Mouse (Mus musculus): ENCODE measurements at regions not wholly inside any gene's neighbourhood (a gene's known extent, or its start where the extent isn't known, plus 50 kb on each side); places are given as distances from the start of the nearest gene placed in this dataset.

GRCm38 (mm10) chr13:106562588-106562987 lies 374.2 kb downstream of the Ipo11 start:
- ATAC-seq (replicated peaks; ENCODE audit: poor library complexity, severe bottlenecking), result no peak

- ATAC-seq (replicated peaks; ENCODE audit: poor library complexity, severe bottlenecking), result no peak
These were observed 374.6 kb downstream of the Ipo11 start for GRCm38 (mm10) chr13:106562161-106562560.

- ATAC-seq (replicated peaks; ENCODE audit: poor library complexity, severe bottlenecking), result no peak
These were observed 411.2 kb downstream of the Ipo11 start for GRCm38 (mm10) chr13:106525406-106526206.

GRCm38 (mm10) chr13:106514510-106515169 lies 422.1 kb downstream of the Ipo11 start:
- no peak for ATAC-seq (replicated peaks; ENCODE audit: poor library complexity, severe bottlenecking)

GRCm38 (mm10) chr13:106513669-106514068 lies 423.1 kb downstream of the Ipo11 start:
- no peak for ATAC-seq (replicated peaks; ENCODE audit: poor library complexity, severe bottlenecking)

- ATAC-seq (replicated peaks; ENCODE audit: poor library complexity, severe bottlenecking), result no peak
These were observed 426.3 kb downstream of the Ipo11 start for GRCm38 (mm10) chr13:106510435-106510834.

GRCm38 (mm10) chr13:106501273-106501672 lies 435.5 kb downstream of the Ipo11 start:
- no peak for ATAC-seq (replicated peaks; ENCODE audit: poor library complexity, severe bottlenecking)

- no peak for ATAC-seq (replicated peaks; ENCODE audit: poor library complexity, severe bottlenecking)
These were observed 465.5 kb downstream of the Ipo11 start for GRCm38 (mm10) chr13:106471264-106471663.

GRCm38 (mm10) chr13:106454366-106454927 lies 482.3 kb downstream of the Ipo11 start:
- ATAC-seq (replicated peaks; ENCODE audit: poor library complexity, severe bottlenecking), result no peak

GRCm38 (mm10) chr13:106432165-106432564 lies 504.6 kb downstream of the Ipo11 start:
- no peak for ATAC-seq (replicated peaks; ENCODE audit: poor library complexity, severe bottlenecking)

- no peak for ATAC-seq (replicated peaks; ENCODE audit: poor library complexity, severe bottlenecking)
These were observed 530.1 kb downstream of the Ipo11 start for GRCm38 (mm10) chr13:106406608-106407038.

- ATAC-seq (replicated peaks; ENCODE audit: poor library complexity, severe bottlenecking), result no peak
These were observed 544.1 kb downstream of the Ipo11 start for GRCm38 (mm10) chr13:106392642-106393041.

GRCm38 (mm10) chr13:106388634-106389033 lies 548.1 kb downstream of the Ipo11 start:
- no peak for ATAC-seq (replicated peaks; ENCODE audit: poor library complexity, severe bottlenecking)

- no peak for ATAC-seq (replicated peaks; ENCODE audit: poor library complexity, severe bottlenecking)
These were observed 569.2 kb downstream of the Ipo11 start for GRCm38 (mm10) chr13:106367589-106367988.

GRCm38 (mm10) chr13:106352614-106353409 lies 583.9 kb downstream of the Ipo11 start:
- ATAC-seq (replicated peaks; ENCODE audit: poor library complexity, severe bottlenecking), result no peak

GRCm38 (mm10) chr13:106332025-106332424 lies 604.7 kb downstream of the Ipo11 start:
- no peak for ATAC-seq (replicated peaks; ENCODE audit: poor library complexity, severe bottlenecking)

- ATAC-seq (replicated peaks; ENCODE audit: poor library complexity, severe bottlenecking), result no peak
These were observed 617.8 kb downstream of the Ipo11 start for GRCm38 (mm10) chr13:106318980-106319379.

- ATAC-seq (replicated peaks; ENCODE audit: poor library complexity, severe bottlenecking), result no peak
These were observed 618.3 kb downstream of the Ipo11 start for GRCm38 (mm10) chr13:106318476-106318875.

GRCm38 (mm10) chr13:106317300-106317699 lies 619.5 kb downstream of the Ipo11 start:
- ATAC-seq (replicated peaks; ENCODE audit: poor library complexity, severe bottlenecking), result no peak

- no peak for ATAC-seq (replicated peaks; ENCODE audit: poor library complexity, severe bottlenecking)
These were observed 655.6 kb downstream of the Ipo11 start for GRCm38 (mm10) chr13:106281181-106281580.

GRCm38 (mm10) chr13:106259874-106260273 lies 676.9 kb downstream of the Ipo11 start:
- ATAC-seq (replicated peaks; ENCODE audit: poor library complexity, severe bottlenecking), result no peak

Data from granulocyte monocyte progenitor cell, adult 5-6 weeks (primary cell).